Mouse (Mus musculus) megakaryocyte, embryonic 14.5 days (primary cell): ENCODE data around the gene Ube2o. TPM values are rescaled to one million over a fixed set of nuclear protein-coding genes. Genes with fewer than 3 reads are reported as not detected.

Experiments used
- H3K27me3 ChIP-seq: replicated peaks from 2 replicates; pipeline ENCODE3; 2012; ENCODE audit warnings: inconsistent platforms
- H3K36me3 ChIP-seq: replicated peaks from 2 replicates; pipeline ENCODE3; 2012; ENCODE audit warnings: low read length, inconsistent platforms, mixed read lengths
- H3K4me1 ChIP-seq: 2 replicates; pipeline ENCODE4 v1.6.1; 2012; ENCODE audit warnings: inconsistent platforms
- H3K4me3 ChIP-seq: replicated peaks from 2 replicates; pipeline ENCODE3; 2012; ENCODE audit warnings: moderate library complexity, mild to moderate bottlenecking, inconsistent platforms
- H3K9me3 ChIP-seq: 2 replicates; pipeline ENCODE4 v1.6.1; 2012; ENCODE audit warnings: inconsistent platforms
- FLI1 ChIP-seq: IDR thresholded peaks from 2 replicates; pipeline ENCODE4 v1.6.1; 2012; ENCODE audit warnings: low read length, inconsistent platforms, mixed read lengths
- GATA1 ChIP-seq: IDR thresholded peaks from 3 replicates; pipeline ENCODE4 v1.6.1; 2012; ENCODE audit warnings: mixed read lengths, low read length, inconsistent platforms, borderline replicate concordance
- polyA plus RNA-seq: library from polyadenylated mRNA; stranded (reverse); fragments of >175 nt; gene quantifications from 2 replicates; pipeline ENCODE4 v1.2.3, GENCODE M21; 2012; ENCODE audit warnings: low replicate concordance; ENCODE audit not compliant: insufficient read depth

The Ube2o gene
- polyA plus RNA-seq, 1 experiment = 115 TPM

DNA sequence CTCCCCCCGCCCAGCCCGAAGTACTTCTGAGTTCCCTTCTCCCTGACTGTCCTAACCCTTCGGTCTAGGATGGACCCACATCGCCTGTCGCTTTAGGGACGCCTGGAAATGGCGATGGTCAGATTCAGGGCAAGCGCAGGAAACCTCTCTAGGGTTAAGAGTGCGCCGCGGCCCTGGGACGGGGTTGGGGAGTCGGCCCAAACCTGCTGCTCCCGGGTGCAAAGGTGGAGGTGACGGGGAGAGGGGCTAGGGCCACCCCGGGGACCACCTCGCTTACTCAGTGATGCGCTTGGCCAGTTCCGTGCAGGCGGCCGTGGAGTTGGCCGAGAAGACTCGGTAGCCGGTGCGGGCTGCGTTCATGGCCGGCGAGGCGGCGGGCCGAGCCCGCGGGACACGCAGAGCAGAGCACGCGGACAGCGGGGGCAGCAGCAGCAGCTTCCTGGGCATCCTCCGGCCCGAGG, 91.4 kb downstream of the Ube2o start:
- Histone ChIP-seq H3K4me1 (peaks cover 32% of the 10 kb centered on the region), H3K27me3 (no peaks in the 10 kb centered on the region), H3K36me3 (peaks cover 31% of the 10 kb centered on the region), H3K9me3 (no peaks in the 10 kb centered on the region), H3K4me3 (peak overlapping the region; percentile 98)
- TF ChIP-seq FLI1 (no peak), GATA1 (no peak)

DNA sequence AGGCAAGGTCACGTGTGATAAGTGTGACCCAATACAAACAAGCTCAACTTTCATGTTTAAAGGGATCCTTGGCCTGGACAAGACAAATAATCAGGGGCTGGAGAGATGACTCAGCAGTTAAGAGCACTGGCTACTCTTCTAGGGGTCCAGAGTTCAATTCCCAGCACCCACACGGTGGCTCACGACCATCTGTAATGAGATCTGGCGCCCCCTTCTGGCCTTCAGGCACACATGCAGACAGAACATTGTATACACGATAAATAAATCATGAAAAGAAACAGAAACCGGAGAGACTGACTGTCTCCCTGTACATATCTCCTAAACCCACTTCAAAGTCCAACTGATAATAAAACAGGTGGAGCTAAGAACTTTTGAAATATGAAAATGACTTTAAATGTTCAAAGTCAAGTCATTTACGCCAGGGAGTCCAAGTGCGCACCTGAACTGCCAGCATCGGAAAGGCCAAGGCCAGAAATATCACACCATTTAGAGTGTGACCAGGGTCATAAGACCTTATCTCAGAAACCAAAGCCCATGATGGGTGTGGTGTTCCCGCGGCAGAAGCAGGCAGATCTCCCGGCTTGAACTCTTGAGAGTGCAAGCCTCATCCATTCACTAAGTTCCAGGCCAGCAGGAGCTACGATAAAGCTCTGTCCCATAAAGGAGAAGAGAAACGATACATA, 92.4 kb downstream of the Ube2o start:
- TF ChIP-seq FLI1 (no peak), GATA1 (no peak)
- H3K36me3 ChIP-seq = peaks cover 40% of the 10 kb centered on the region
- peaks cover 29% of the 10 kb centered on the region for H3K4me1 ChIP-seq
- no peaks in the 10 kb centered on the region for H3K9me3 ChIP-seq
- H3K4me3 ChIP-seq = peak overlapping the region; percentile 98
- H3K27me3 ChIP-seq = no peaks in the 10 kb centered on the region

DNA sequence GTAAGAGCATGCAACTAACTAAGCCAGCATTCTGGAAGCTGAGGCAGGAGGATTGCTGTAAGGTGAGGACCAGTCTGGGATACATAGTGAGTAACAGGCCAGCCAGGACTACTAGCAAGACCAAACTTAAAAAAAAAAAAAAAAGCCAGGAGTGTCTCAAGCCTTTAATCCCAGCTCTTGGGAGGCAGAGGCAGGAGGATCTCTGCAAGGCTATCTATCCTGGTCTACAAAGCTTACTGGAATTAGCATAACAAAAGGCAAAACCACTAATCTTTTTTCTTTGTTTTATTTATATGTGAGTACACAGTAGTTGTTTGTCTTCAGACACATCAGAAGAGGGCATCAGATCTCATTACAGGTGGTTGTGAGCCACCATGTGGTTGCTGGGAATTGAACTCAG, 93.0 kb downstream of the Ube2o start:
- H3K9me3 ChIP-seq = no peaks in the 10 kb centered on the region
- H3K27me3 ChIP-seq = no peaks in the 10 kb centered on the region
- peaks cover 46% of the 10 kb centered on the region for H3K36me3 ChIP-seq
- peaks cover 22% of the 10 kb centered on the region for H3K4me1 ChIP-seq
- no peak overlapping the region for H3K4me3 ChIP-seq
- TF ChIP-seq FLI1 = no peak

Other genes with a start within 250 kb of the Ube2o start
- gene Foxj1, start 246.0 kb downstream of the Ube2o start, polyA plus RNA-seq = 0.12 and 0.84 TPM in 2 replicates
- 1.2 and 1.8 TPM in 2 replicates for gene Rnf157, start 168.4 kb downstream of the Ube2o start, polyA plus RNA-seq
- gene Ubald2, start 147.4 kb downstream of the Ube2o start, polyA plus RNA-seq = 443 and 805 TPM in 2 replicates
- not detected in 2 replicates for gene Qrich2, start 115.2 kb downstream of the Ube2o start, polyA plus RNA-seq
- gene Prpsap1, start 87.2 kb downstream of the Ube2o start, polyA plus RNA-seq = 18.2 and 20.3 TPM in 2 replicates
- gene Sphk1, start 50.5 kb downstream of the Ube2o start, polyA plus RNA-seq = 0.10 and 3.5 TPM in 2 replicates
- gene Aanat, start 5.0 kb upstream of the Ube2o start, polyA plus RNA-seq = 0.21 and 2.2 TPM in 2 replicates
- 22.9 and 66.2 TPM in 2 replicates for gene Rhbdf2, start 45.6 kb upstream of the Ube2o start, polyA plus RNA-seq
- gene Prcd, start 72.1 kb upstream of the Ube2o start, polyA plus RNA-seq = not detected in 2 replicates
- not detected in 2 replicates for gene Cygb, start 72.9 kb upstream of the Ube2o start, polyA plus RNA-seq
- not detected in 2 replicates for gene St6galnac1, start 194.1 kb upstream of the Ube2o start, polyA plus RNA-seq
- not detected in 2 replicates for gene Mxra7, start 246.6 kb upstream of the Ube2o start, polyA plus RNA-seq